Mouse (Mus musculus) gastrocnemius, postnatal 25 days (tissue): Measurements from ENCODE around the gene Limk1. TPM values are rescaled to one million over a fixed set of nuclear protein-coding genes. Genes with fewer than 3 reads are reported as not detected.

Source experiments
- DNase-seq: peaks from one replicate; pipeline ENCODE4 v3.0.0; 2022
- long read RNA-seq, 2 experiments: library from polyadenylated mRNA; stranded (forward); transcript quantifications; one replicate each; pipeline ENCODE4 v2.0.0; 2021
- total RNA-seq, 2 experiments: library from RNA; stranded (reverse); gene quantifications; 1 replicate in 1 of 2; 2 replicates in 1 of 2; pipeline ENCODE4 v1.2.3; 2021

Gene Limk1
- total RNA-seq, result 1 to 10 TPM; 2.7 to 2.8 TPM
- long read RNA-seq, experiment 1, result 0 reads
- long read RNA-seq, experiment 2, partial matches to known transcripts, result 0 of 1 reads
- long read RNA-seq, experiment 2, other reads (novel, unspliced or antisense), result 1 of 1 reads

GRCm38 (mm10) chr5:134688086-134688717 lies at the start of gene Limk1:
Limk1 (minus strand) TSS chr5:134688598.
- no peak for DNase-seq

DNA sequence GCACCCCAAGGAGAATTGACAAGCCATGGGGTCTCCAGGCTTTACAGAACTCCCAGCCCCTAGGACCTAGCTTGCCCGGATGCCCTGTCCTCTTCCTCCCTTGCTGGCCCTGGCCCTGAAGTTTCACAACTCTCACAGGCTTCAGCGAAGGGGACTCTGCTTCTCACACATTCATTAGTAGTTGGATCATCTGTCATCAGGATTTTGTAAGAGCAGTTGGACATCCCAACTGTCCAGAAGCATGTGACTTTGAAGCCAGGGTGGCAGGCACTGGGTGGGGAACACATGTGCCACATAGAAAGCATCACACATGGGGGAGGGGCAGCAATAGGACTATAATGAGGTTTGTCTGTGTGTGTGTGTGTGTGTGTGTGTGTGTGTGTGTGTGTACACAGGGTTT lies 46.5 kb upstream of the Limk1 start:
- no peak for DNase-seq

GRCm38 (mm10) chr5:134734072-134734471 lies 45.7 kb upstream of the Limk1 start:
- no peak for DNase-seq

GRCm38 (mm10) chr5:134733241-134733640 lies 44.8 kb upstream of the Limk1 start:
- no peak for DNase-seq

GRCm38 (mm10) chr5:134729124-134729523 lies 40.7 kb upstream of the Limk1 start:
- DNase-seq, result no peak

- no peak for DNase-seq
Measured at GRCm38 (mm10) chr5:134728535-134728934, 40.1 kb upstream of the Limk1 start.

GRCm38 (mm10) chr5:134727001-134727639 lies 38.7 kb upstream of the Limk1 start:
- no peak for DNase-seq

GRCm38 (mm10) chr5:134725299-134725698 lies 36.9 kb upstream of the Limk1 start:
- DNase-seq, result no peak

GRCm38 (mm10) chr5:134720058-134720457 lies 31.7 kb upstream of the Limk1 start:
- no peak for DNase-seq

DNA sequence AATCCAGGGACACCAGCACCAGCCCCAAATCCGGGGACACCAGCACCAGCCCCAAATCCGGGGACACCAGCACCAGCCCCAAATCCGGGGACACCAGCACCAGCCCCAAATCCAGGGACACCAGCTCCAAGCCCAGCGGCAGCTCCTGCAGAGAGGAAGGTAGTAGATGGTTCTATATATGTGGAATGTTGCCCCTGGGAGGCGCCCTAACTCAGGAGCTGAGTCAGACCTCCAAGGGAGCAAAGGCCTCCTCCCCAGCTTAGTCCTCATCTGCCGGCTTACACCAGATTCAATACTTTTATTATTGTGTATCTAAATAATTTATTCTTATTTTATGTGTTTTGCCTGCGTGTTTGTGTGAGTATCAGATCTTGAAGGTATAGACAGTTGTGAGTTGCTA lies 22.7 kb upstream of the Limk1 start:
- no peak for DNase-seq

DNA sequence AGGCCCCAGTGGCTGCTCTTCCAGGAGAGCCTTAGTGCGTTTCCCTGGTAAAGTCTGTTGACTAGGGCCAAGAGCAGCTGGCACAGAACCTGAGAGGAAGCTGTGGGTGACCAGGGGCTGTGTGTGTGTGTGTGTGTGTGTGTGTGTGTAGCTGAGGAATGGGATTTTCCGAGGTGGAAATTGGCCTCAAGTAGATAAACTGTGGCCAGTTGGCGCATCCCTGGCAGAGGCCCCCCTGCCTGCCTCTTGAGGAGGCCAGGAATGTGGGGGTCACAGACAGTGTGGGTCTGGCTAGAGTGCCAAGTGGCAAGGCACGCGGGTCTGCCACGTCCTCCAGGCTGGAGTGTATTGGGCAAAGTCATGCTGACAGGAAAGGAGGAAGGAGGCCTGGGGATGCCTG lies 20.9 kb upstream of the Limk1 start:
- peak; percentile 50 for DNase-seq

DNA sequence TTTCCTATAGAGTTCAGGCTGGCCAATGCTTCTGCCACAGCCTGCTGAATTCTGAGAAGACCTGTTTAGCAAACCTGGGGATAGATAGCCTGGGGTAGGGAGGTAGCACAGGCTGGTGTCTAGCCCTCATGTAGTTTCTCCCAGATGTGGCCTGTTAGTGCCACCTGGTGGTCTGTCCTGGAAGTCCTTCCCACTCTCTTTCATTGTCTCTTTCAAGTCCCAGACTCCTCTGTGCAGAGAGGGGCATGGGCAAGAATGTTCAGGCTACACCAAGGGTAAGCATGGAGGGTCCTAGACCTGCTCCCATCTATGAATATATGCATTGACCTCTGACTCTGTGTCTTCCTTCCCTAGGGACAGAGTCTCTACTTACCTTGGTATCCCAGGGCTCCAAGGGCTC lies 15.8 kb upstream of the Limk1 start:
- peak; percentile 29 for DNase-seq

DNA sequence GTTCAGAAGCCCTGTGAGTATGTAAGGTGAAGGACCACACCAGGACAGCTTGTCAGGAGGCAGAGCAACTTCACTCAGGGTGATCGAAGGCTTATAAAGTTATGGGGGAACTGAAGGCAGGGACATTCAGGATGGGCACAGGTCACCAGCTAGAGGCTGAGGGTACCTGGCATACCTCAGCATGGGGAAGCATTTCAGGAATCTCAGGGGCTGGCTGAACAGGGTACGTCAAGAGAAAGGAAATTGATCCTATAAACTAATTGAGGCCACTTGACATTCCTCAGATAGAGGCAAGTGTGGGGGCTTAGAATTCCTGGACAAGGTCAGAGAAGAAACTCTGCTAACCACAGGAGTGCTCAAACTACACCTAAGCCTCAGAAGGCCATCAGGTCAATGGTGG lies 7.1 kb upstream of the Limk1 start:
- DNase-seq, result no peak

DNA sequence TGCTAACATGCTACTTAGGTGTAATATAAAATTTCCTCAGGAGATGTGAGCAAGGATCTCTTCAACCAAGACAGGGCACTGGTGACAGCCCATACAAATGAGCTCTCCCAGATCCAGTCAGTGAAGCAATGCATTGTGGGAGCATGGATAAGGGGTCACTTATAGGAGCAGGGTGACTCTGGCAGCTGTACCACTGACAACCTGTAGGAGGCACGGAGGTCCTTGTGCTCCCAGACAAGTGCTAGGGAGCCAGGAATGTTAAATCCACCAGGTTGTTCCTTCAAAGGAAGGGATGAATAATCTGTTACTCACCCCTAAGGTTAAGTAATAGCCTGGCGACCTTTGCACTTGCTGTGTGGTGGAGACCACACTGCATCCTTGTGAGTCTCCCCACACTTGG lies 6.7 kb upstream of the Limk1 start:
- no peak for DNase-seq

DNA sequence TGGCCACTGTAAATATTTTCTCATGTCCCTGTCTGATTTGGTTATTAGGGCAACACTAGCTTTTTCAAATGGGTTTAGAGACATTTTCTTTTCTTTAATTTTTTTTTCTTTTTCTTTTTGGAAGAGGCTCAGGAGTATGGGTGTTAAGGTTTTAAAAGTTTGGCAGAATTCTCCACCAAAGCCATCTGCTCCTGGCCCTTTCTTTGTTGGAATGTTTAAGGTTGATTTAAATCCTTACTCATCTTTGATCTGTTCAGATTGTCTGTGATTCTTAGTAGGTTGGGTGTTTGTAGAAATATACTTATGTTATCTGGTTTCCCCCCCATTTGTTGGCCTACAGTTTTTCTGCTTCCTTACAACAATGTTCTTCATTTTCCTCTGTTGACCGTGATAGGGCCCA lies 4.3 kb upstream of the Limk1 start:
- DNase-seq, result no peak

GRCm38 (mm10) chr5:134688718-134689284 lies 403 bp upstream of the Limk1 start:
- peak; percentile 100 for DNase-seq

- DNase-seq, result no peak
Measured at GRCm38 (mm10) chr5:134687187-134687586, 1.2 kb downstream of the Limk1 start.

DNA sequence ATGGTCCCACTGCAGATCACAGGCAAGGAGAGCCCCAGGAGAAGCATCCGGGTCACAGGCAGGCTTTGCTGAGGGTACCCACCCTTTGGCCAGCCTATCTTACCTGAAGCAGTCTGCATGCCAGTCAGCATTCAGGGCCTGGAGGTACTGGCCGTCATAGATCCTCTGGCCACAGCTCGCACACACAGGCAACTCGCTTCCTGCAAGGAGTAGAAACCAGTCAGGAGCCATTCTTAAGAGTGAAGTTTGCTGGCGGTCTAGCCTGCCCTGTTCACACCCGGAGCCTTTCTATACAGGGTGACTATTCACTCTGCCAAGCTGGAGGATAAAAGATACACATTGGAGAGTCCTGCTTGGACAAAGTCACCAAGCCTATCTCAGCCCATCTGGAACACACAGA lies 1.9 kb downstream of the Limk1 start:
- DNase-seq, result no peak

- DNase-seq, result no peak
Measured at GRCm38 (mm10) chr5:134684398-134684797, 4.0 kb downstream of the Limk1 start.

DNA sequence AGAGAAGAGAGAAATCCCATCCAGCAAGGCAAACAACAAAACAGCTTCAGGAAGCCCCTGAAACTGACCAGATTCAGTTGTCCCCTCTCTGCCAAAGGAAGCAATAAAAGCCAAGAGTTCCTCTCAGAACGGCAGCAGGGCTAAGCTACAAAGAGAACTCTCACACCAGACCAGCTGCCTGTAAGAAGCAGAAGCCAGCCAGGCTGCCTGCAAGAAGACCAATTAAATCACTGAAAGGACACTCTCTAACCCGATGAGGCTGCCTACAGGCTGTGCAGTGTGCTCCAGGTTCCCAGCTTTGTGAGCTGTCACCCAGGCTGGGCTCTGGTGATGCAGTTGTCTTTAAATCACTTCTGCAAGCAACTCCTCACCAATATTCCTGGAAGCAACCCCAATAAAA lies 4.6 kb downstream of the Limk1 start:
- no peak for DNase-seq

GRCm38 (mm10) chr5:134680238-134680637 lies 8.2 kb downstream of the Limk1 start:
- no peak for DNase-seq

DNA sequence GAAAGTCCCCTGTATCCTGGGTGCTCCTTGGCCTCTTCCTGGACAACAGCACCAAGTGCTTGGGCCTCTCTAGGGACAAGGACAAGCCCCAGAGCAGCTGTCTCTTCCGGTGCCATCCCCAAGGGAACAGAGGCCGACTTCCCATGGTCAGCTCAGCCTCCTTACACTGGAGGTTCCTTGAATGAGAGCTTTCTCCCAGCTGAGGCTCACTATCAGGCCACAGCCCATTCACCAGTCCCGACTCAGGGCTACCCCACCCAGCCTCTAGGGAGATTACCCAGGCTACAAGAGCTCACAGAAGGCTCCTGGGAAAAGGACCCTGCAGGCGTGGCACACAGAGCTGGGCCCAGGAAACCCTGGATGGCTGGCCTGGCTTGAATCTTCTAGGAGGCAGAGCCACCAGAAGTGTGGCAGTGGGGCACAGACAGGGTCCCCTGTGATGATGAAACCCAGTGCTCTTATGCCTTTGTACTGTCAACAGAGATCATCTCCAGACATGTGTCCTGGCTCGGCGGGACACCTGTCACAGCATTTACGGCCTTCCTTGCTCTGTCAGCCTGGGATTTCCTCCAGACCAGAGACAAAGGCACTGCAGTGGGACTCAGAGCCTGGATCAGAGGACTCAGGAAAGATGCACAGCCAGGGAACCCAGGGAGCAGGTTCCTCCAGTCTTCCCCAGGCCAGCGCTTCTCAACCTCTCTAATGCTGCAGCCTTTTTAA lies 9.4 kb downstream of the Limk1 start:
- DNase-seq, result no peak

DNA sequence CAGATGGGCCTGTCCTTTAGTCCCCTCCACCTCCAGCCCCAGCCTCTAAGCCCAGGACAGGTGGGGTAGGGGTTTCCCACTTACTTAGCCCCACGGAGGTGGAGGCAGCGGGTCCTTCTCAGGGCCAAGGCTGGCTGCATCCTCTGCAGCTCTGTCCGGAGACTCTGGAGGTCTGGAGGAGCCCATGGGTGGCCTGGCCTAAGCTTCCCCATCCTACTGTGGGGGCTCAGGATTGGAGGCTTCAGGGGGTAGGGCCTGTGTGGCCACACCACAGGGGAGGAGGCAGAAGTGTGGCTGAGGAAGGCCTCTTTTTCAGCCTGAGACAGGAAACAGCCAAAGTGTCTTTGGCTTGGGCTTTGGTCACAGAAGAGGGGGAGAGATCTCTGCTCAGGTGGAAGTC lies 10.4 kb downstream of the Limk1 start:
- peak; percentile 58 for DNase-seq
